Mouse (Mus musculus) gastrocnemius, postnatal 36 days (tissue): ENCODE measurements around the gene Zfp454. TPM values are rescaled to one million over a fixed set of nuclear protein-coding genes. Genes with fewer than 3 reads are reported as not detected.
A peak's percentile ranks its signal among the peaks of the same experiment; 100 is the strongest.

Source experiments
- DNase-seq, 2 experiments: peaks; one replicate each; pipeline ENCODE4 v3.0.0; 2022
- intact Hi-C: fragments of 180-260 bp; cut with DNase I; formaldehyde crosslinking; loops from one replicate; pipeline ENCODE4 v1.15.1; 2025
- total RNA-seq, 2 experiments: library from RNA; stranded (reverse); gene quantifications; 2 replicates each; pipeline ENCODE4 v1.2.3; 2021

The Zfp454 gene
- total RNA-seq, 2 experiments from 2014 or later: 0.97 to 1.6 TPM

GRCm38 (mm10) chr11:50848520-50849137 is 38.8 kb downstream of the Zfp454 start:
- DNase-seq: no peak
- intact Hi-C loops: loop anchor here (5.0 kb wide), 1 partner anchor 34 kb away; no protein-coding TSS in a partner anchor

- intact Hi-C loops: loop anchor here (5.0 kb wide), 1 partner anchor 35 kb away; no protein-coding TSS in a partner anchor
- DNase-seq: no peak
Observed at GRCm38 (mm10) chr11:50847047-50847446, 40.4 kb downstream of the Zfp454 start.

- intact Hi-C loops: loop anchor here (5.0 kb wide), 1 partner anchor 36 kb away; no protein-coding TSS in a partner anchor
- DNase-seq: no peak
Observed at GRCm38 (mm10) chr11:50845951-50846350, 41.5 kb downstream of the Zfp454 start.

GRCm38 (mm10) chr11:50841023-50841735 is 46.3 kb downstream of the Zfp454 start, which contains the start of gene Zfp879:
TSS of gene Zfp879 (minus strand) at chr11:50841552.
- DNase-seq: peak; percentile 82 to 85

GRCm38 (mm10) chr11:50835727-50836126 is 51.7 kb downstream of the Zfp454 start:
- DNase-seq: no peak
- intact Hi-C loops: loop anchor here (5.0 kb wide), 1 partner anchor 92 kb away; no protein-coding TSS in a partner anchor

More at GRCm38 (mm10) chr11:50841023-50841735, 46.3 kb downstream of the Zfp454 start, which contains the start of gene Zfp879:
- intact Hi-C loops: no loop called here

GRCm38 (mm10) chr11:50827010-50827953 is 60.2 kb downstream of the Zfp454 start, which contains the start of gene Zfp354c:
TSS of gene Zfp354c (minus strand) at chr11:50827724.
- peak; percentile 78 to 84 for DNase-seq
- intact Hi-C loops: loop anchor here (5.0 kb wide), 1 partner anchor 105 kb away; the partner anchor contains the start of gene Zfp354b

GRCm38 (mm10) chr11:50826214-50826613 is 61.2 kb downstream of the Zfp454 start:
- intact Hi-C loops: loop anchor here (5.0 kb wide), 1 partner anchor 106 kb away; the partner anchor contains the start of gene Zfp354b
- DNase-seq: no peak

Other genes with a start within 250 kb of the Zfp454 start
- gene Zfp354c, start 59.9 kb downstream of the Zfp454 start, total RNA-seq: 1 to 10 TPM; 3.8 to 5.3 TPM
- gene Zfp879, start 46.1 kb downstream of the Zfp454 start, total RNA-seq: 1 to 10 TPM; 1.4 TPM
- gene Grm6, start 37.0 kb downstream of the Zfp454 start, total RNA-seq: not detected
- 1 to 10 TPM; 2.8 to 3.3 TPM for gene Zfp2, start 28.5 kb upstream of the Zfp454 start, total RNA-seq
- 1 to 10 TPM; 1.9 to 2.1 TPM for gene Zfp354b, start 44.0 kb upstream of the Zfp454 start, total RNA-seq
- not detected for gene 4933414I15Rik, start 56.1 kb upstream of the Zfp454 start, total RNA-seq
- not detected for gene Prop1, start 66.1 kb upstream of the Zfp454 start, total RNA-seq
- gene Olfr1378, start 78.9 kb upstream of the Zfp454 start, total RNA-seq: not detected
- not detected for gene Olfr1377, start 94.3 kb upstream of the Zfp454 start, total RNA-seq
- not detected for gene Olfr51, start 115.9 kb upstream of the Zfp454 start, total RNA-seq
- gene Olfr54, start 126.6 kb upstream of the Zfp454 start, total RNA-seq: not detected
- not detected for gene Olfr1375, start 160.5 kb upstream of the Zfp454 start, total RNA-seq
- gene Zfp354a, start 171.6 kb upstream of the Zfp454 start, total RNA-seq: 1 to 10 TPM; 2.9 to 3.0 TPM